Mouse (Mus musculus) layer of hippocampus, adult 2 months (tissue): ENCODE measurements around the gene Adgrl3. TPM values are rescaled to one million over a fixed set of nuclear protein-coding genes. Genes with fewer than 3 reads are reported as not detected.

Source experiments
- DNase-seq, 2 experiments: peaks; one replicate each; pipeline ENCODE4 v3.0.0; 2022; ENCODE audit warnings: low spot score in 2 of 2
- H3K27ac ChIP-seq: fragments of 200-600 bp; 2 replicates; pipeline ENCODE4 v1.8.1; 2022
- H3K4me3 ChIP-seq: fragments of 200-600 bp; 2 replicates; pipeline ENCODE4 v1.8.1; 2022; ENCODE audit warnings: mild to moderate bottlenecking
- CTCF ChIP-seq: fragments of 200-600 bp; conservative IDR thresholded peaks from 2 replicates; pipeline ENCODE4 v1.8.1; 2022; ENCODE audit warnings: antibody characterized with exemption, mild to moderate bottlenecking, moderate library complexity
- total RNA-seq, 2 experiments: library from RNA; stranded (reverse); gene quantifications; 2 replicates each; pipeline ENCODE4 v1.2.3; 2021

The Adgrl3 gene
- total RNA-seq, 2 experiments from 2014 or later: 177 to 189 TPM

GRCm38 (mm10) chr5:81321276-81321934 lies 301.5 kb downstream of the Adgrl3 start:
- no peak for TF ChIP-seq CTCF
- H3K27ac ChIP-seq: 0 out of 2 replicates have a peak overlapping the region, but pooled peaks have one; percentile 8
- no peak for DNase-seq
- no peak overlapping the region for H3K4me3 ChIP-seq

GRCm38 (mm10) chr5:81322064-81322463 lies 302.1 kb downstream of the Adgrl3 start:
- peak; percentile 52 to 80 for DNase-seq
- Histone ChIP-seq H3K27ac (0 out of 2 replicates have a peak overlapping the region, but pooled peaks have one; percentile 8), H3K4me3 (no peak overlapping the region)
- no peak for TF ChIP-seq CTCF

- no peak for DNase-seq
- Histone ChIP-seq H3K4me3 (no peak overlapping the region), H3K27ac (no peak overlapping the region)
- no peak for TF ChIP-seq CTCF
Measured at GRCm38 (mm10) chr5:81326916-81327315, 307.0 kb downstream of the Adgrl3 start.

- no peak for DNase-seq
- Histone ChIP-seq H3K27ac (no peak overlapping the region), H3K4me3 (no peak overlapping the region)
- no peak for TF ChIP-seq CTCF
Measured at GRCm38 (mm10) chr5:81327392-81327791, 307.5 kb downstream of the Adgrl3 start.

- no peak overlapping the region for H3K4me3 ChIP-seq
- no peak for DNase-seq
- no peak overlapping the region for H3K27ac ChIP-seq
- no peak for TF ChIP-seq CTCF
Measured at GRCm38 (mm10) chr5:81329571-81329971, 309.6 kb downstream of the Adgrl3 start.

GRCm38 (mm10) chr5:81344330-81344729 lies 324.4 kb downstream of the Adgrl3 start:
- Histone ChIP-seq H3K27ac (no peak overlapping the region), H3K4me3 (no peak overlapping the region)
- no peak for DNase-seq
- no peak for TF ChIP-seq CTCF

- no peak overlapping the region for H3K4me3 ChIP-seq
- DNase-seq: no peak
- TF ChIP-seq CTCF: no peak
- H3K27ac ChIP-seq: no peak overlapping the region
Measured at GRCm38 (mm10) chr5:81345096-81345435, 325.1 kb downstream of the Adgrl3 start.

- TF ChIP-seq CTCF: no peak
- Histone ChIP-seq H3K27ac (no peak overlapping the region), H3K4me3 (no peak overlapping the region)
- no peak for DNase-seq
Measured at GRCm38 (mm10) chr5:81345436-81346131, 325.6 kb downstream of the Adgrl3 start.

- TF ChIP-seq CTCF: no peak
- no peak for DNase-seq
- H3K27ac ChIP-seq: no peak overlapping the region
- H3K4me3 ChIP-seq: no peak overlapping the region
Measured at GRCm38 (mm10) chr5:81347571-81347970, 327.6 kb downstream of the Adgrl3 start.

GRCm38 (mm10) chr5:81359560-81359959 lies 339.6 kb downstream of the Adgrl3 start:
- no peak for TF ChIP-seq CTCF
- Histone ChIP-seq H3K4me3 (no peak overlapping the region), H3K27ac (no peak overlapping the region)
- peak in 1 of 2 experiments; percentile 20 for DNase-seq

- TF ChIP-seq CTCF: no peak
- no peak overlapping the region for H3K4me3 ChIP-seq
- no peak overlapping the region for H3K27ac ChIP-seq
- peak; percentile 15 to 29 for DNase-seq
Measured at GRCm38 (mm10) chr5:81364198-81364643, 344.3 kb downstream of the Adgrl3 start.

GRCm38 (mm10) chr5:81365250-81365649 lies 345.3 kb downstream of the Adgrl3 start:
- no peak for TF ChIP-seq CTCF
- H3K4me3 ChIP-seq: no peak overlapping the region
- H3K27ac ChIP-seq: peak overlapping the region; percentile 18; the same call in 1 of the 2 replicates
- DNase-seq: no peak

- no peak overlapping the region for H3K27ac ChIP-seq
- TF ChIP-seq CTCF: no peak
- DNase-seq: no peak
- no peak overlapping the region for H3K4me3 ChIP-seq
Measured at GRCm38 (mm10) chr5:81370126-81370850, 350.4 kb downstream of the Adgrl3 start.

- DNase-seq: no peak
- Histone ChIP-seq H3K27ac (no peak overlapping the region), H3K4me3 (no peak overlapping the region)
- peak; percentile 61 for TF ChIP-seq CTCF
Measured at GRCm38 (mm10) chr5:81375992-81376391, 356.1 kb downstream of the Adgrl3 start.
